Mouse (Mus musculus) adrenal gland, adult 2 months (tissue): ENCODE measurements around the gene Rapgef1. TPM values are rescaled to one million over a fixed set of nuclear protein-coding genes. Genes with fewer than 3 reads are reported as not detected.

ENCODE experiments used
- polyA plus RNA-seq: library from polyadenylated mRNA; depleted of rRNA; stranded (reverse); fragments of >200 nt; gene quantifications from 2 replicates; pipeline ENCODE4 v1.2.3, GENCODE M21; 2012; rRNA removed
- total RNA-seq, 2 experiments: library from RNA; stranded (reverse); gene quantifications; 2 replicates each; pipeline ENCODE4 v1.2.3; 2021

The Rapgef1 gene
- total and polyA plus RNA-seq, 3 experiments, result 46.2 to 50.9 (median 48.2) TPM

Other genes starting within 250 kb of the Rapgef1 start
- gene Gm13420, start 132.0 kb downstream of the Rapgef1 start, total RNA-seq, result not detected
- 0.16 TPM in 1 of 2 replicates, not detected in the other for gene Gm13420, start 132.0 kb downstream of the Rapgef1 start, polyA plus RNA-seq
- gene Gm13547, start 139.6 kb downstream of the Rapgef1 start, total RNA-seq, result not detected
- gene Gm13547, start 139.6 kb downstream of the Rapgef1 start, polyA plus RNA-seq, result not detected in 2 replicates
- 10 to 100 TPM; 20.2 to 21.6 TPM for gene Coq4, start 167.8 kb downstream of the Rapgef1 start, total RNA-seq
- gene Coq4, start 167.8 kb downstream of the Rapgef1 start, polyA plus RNA-seq, result 191 and 216 TPM in 2 replicates
- gene Trub2, start 168.8 kb downstream of the Rapgef1 start, total RNA-seq, result 10 to 100 TPM; 39.3 to 42.8 TPM
- 25.6 and 30.7 TPM in 2 replicates for gene Trub2, start 168.8 kb downstream of the Rapgef1 start, polyA plus RNA-seq
- 10 to 100 TPM; 34.6 to 39.4 TPM for gene Slc27a4, start 182.9 kb downstream of the Rapgef1 start, total RNA-seq
- 40.2 and 49.0 TPM in 2 replicates for gene Slc27a4, start 182.9 kb downstream of the Rapgef1 start, polyA plus RNA-seq
- gene Urm1, start 200.4 kb downstream of the Rapgef1 start, total RNA-seq, result 10 to 100 TPM; 34.0 to 42.8 TPM
- 58.9 and 62.1 TPM in 2 replicates for gene Urm1, start 200.4 kb downstream of the Rapgef1 start, polyA plus RNA-seq
- 10 to 100 TPM in 1 of 2 experiments, 1 to 10 TPM in 1; 5.3 to 19.1 TPM for gene Cercam, start 249.4 kb downstream of the Rapgef1 start, total RNA-seq
- gene Cercam, start 249.4 kb downstream of the Rapgef1 start, polyA plus RNA-seq, result 25.3 and 26.6 TPM in 2 replicates